ENCODE assay signal across 8 mouse cellular contexts in the genomic region with DNA sequence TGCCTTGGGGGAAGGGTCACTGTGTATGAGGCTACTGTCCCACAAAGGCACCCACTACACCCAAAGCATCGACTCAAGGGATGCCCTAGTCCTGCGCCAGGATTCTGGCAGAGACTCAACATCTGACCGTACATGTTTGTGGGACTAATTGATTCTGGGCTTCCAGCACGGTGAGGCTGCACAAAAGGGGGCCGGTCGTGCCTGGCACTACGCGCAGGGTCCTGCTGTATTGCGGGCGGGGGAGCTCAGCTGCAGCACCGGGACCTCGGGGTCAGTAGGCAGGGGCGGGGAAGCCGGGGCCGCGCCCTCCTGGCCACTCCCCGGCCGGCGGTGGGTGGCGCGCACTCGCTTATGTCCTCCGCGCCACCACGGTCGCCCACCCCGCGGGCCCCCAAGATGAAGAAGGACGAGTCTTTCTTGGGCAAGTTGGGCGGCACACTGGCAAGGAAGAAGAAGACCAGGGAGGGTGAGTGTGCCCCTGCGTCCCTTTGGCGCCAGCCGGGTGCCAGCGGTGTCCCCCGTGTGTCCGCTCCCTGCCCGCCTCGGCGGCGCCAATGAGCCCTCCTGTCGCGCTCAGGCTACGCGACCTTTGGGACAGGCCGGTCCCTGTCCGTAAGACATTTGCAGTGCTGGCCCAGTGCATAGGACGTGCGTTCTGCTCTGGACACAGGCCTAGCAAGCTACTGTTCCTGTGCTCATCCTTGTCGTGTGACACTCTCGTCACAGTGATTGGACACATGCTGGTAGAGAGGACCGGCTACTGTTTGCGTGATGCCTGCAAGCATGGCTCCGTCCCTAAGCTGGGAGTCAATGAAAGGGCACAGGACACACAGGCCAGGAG. TPM values are rescaled to one million over a fixed set of nuclear protein-coding genes. Genes with fewer than 3 reads are reported as not detected.
A peak's percentile ranks its signal among the peaks of the same experiment; 100 is the strongest.
DNase-seq lines count a peak whose midpoint lies in the region; ATAC-seq and TF ChIP-seq lines count a peak whose summit lies in the region.

A gene (plus strand): TSS at position 323 of the 841 bp plus-strand sequence.

- no peaks in the 10 kb centered on the region for H3K36me3 ChIP-seq in thymus, adult 2 months (ENCODE audit: control insufficient read depth, insufficient read depth, low read length)
- no peaks in the 10 kb centered on the region for H3K36me3 ChIP-seq in embryonic facial prominence, embryonic 13.5 days
- no peaks in the 10 kb centered on the region; the same call in 1 of the 2 replicates for H3K36me3 ChIP-seq in heart, adult 2 months (ENCODE audit: control insufficient read depth, insufficient read depth, low read length)
- H3K36me3 ChIP-seq in kidney, adult 2 months (ENCODE audit: control insufficient read depth, insufficient read depth, low read length) = no peaks in the 10 kb centered on the region
- H3K36me3 ChIP-seq in limb, embryonic 13.5 days = no peaks in the 10 kb centered on the region
- no peaks in the 10 kb centered on the region for H3K36me3 ChIP-seq in midbrain, embryonic 12.5 days
- no peaks in the 10 kb centered on the region for H3K36me3 ChIP-seq in stomach, embryonic 16.5 days (ENCODE audit: control insufficient read depth, insufficient read depth, low read length)

- peaks cover 2% of the 10 kb centered on the region; the same call in 1 of the 2 replicates for H3K79me2 ChIP-seq in heart, adult 2 months (replicated peaks; ENCODE audit: control insufficient read depth, insufficient read depth, low read length)

- H3K4me1 ChIP-seq in thymus, adult 2 months (replicated peaks; ENCODE audit: control insufficient read depth, insufficient read depth, low read length) = no peaks in the 10 kb centered on the region
- peaks cover 34% of the 10 kb centered on the region for H3K4me1 ChIP-seq in embryonic facial prominence, embryonic 13.5 days
- H3K4me1 ChIP-seq in heart, adult 2 months (ENCODE audit: control insufficient read depth, insufficient read depth, low read length) = peaks cover 19% of the 10 kb centered on the region
- H3K4me1 ChIP-seq in kidney, adult 2 months (ENCODE audit: control insufficient read depth, insufficient read depth, low read length) = no peaks in the 10 kb centered on the region
- H3K4me1 ChIP-seq in limb, embryonic 13.5 days = peaks cover 19% of the 10 kb centered on the region
- H3K4me1 ChIP-seq in midbrain, embryonic 12.5 days = peaks cover 36% of the 10 kb centered on the region
- peaks cover 18% of the 10 kb centered on the region for H3K4me1 ChIP-seq in stomach, embryonic 16.5 days (ENCODE audit: control insufficient read depth, insufficient read depth, low read length)

- H3K27me3 ChIP-seq in thymus, adult 2 months (ENCODE audit: control insufficient read depth, insufficient read depth, low read length) = peaks cover 5% of the 10 kb centered on the region; the same call in 1 of the 2 replicates
- H3K27me3 ChIP-seq in embryonic facial prominence, embryonic 13.5 days = peaks cover 15% of the 10 kb centered on the region
- H3K27me3 ChIP-seq in heart, adult 2 months (ENCODE audit: control insufficient read depth, insufficient read depth, low read length) = no peaks in the 10 kb centered on the region
- no peaks in the 10 kb centered on the region for H3K27me3 ChIP-seq in kidney, adult 2 months (replicated peaks; ENCODE audit: control insufficient read depth, insufficient read depth, low read length)
- peaks cover 11% of the 10 kb centered on the region; the same call in 1 of the 2 replicates for H3K27me3 ChIP-seq in limb, embryonic 13.5 days
- peaks cover 32% of the 10 kb centered on the region for H3K27me3 ChIP-seq in midbrain, embryonic 12.5 days
- H3K27me3 ChIP-seq in stomach, embryonic 16.5 days (ENCODE audit: control insufficient read depth, insufficient read depth, low read length) = no peaks in the 10 kb centered on the region; the same call in 1 of the 2 replicates

- WGBS in thymus, adult 2 months = 7% methylated on average over 53 of the region's 53 CpGs
- under 1% methylated on average over 52 of the region's 53 CpGs for WGBS in embryonic facial prominence, embryonic 13.5 days
- WGBS in heart, adult 2 months = under 1% methylated on average over 53 of the region's 53 CpGs
- 3% methylated on average over 53 of the region's 53 CpGs for WGBS in kidney, adult 2 months
- under 1% methylated on average over 53 of the region's 53 CpGs for WGBS in limb, embryonic 13.5 days
- WGBS in midbrain, embryonic 12.5 days = under 1% methylated on average over 53 of the region's 53 CpGs
- 2% methylated on average over 46 of the region's 53 CpGs for WGBS in stomach, embryonic 16.5 days

- TF ChIP-seq CTCF in thymus, adult 2 months (IDR thresholded peaks at IDR 0.05; ENCODE audit: borderline replicate concordance, control insufficient read depth, extremely low read depth, insufficient read depth, low read length, poor library complexity) = no peak
- TF ChIP-seq CTCF in heart, adult 2 months (IDR thresholded peaks at IDR 0.05) = peak; percentile 22; the same call in 1 of the 2 replicates
- no peak for TF ChIP-seq CTCF in kidney, adult 2 months (conservative IDR thresholded peaks at IDR 0.05; ENCODE audit: insufficient read depth, insufficient read length, low read depth, low read length)

- H3K4me2 ChIP-seq in embryonic facial prominence, embryonic 13.5 days = peak within 1 kb of the TSS; percentile 96
- H3K4me2 ChIP-seq in limb, embryonic 13.5 days (replicated peaks) = peak within 1 kb of the TSS; percentile 97
- peak within 1 kb of the TSS; percentile 93 for H3K4me2 ChIP-seq in midbrain, embryonic 12.5 days (replicated peaks)
- peak within 1 kb of the TSS; percentile 88 for H3K4me2 ChIP-seq in stomach, embryonic 16.5 days (ENCODE audit: low read depth, low read length)

- no peak within 1 kb of the TSS for H3K27ac ChIP-seq in thymus, adult 2 months (ENCODE audit: control insufficient read depth, insufficient read depth, low read length)
- H3K27ac ChIP-seq in embryonic facial prominence, embryonic 13.5 days = peak within 1 kb of the TSS; percentile 23; the same call in 1 of the 2 replicates
- peak within 1 kb of the TSS; percentile 99 for H3K27ac ChIP-seq in heart, adult 2 months
- H3K27ac ChIP-seq in kidney, adult 2 months (ENCODE audit: insufficient read depth, low read depth, low read length) = peak within 1 kb of the TSS; percentile 40
- 0 out of 2 replicates have a peak within 1 kb of the TSS, but pooled peaks have one; percentile 6 for H3K27ac ChIP-seq in limb, embryonic 13.5 days
- peak within 1 kb of the TSS; percentile 83 for H3K27ac ChIP-seq in midbrain, embryonic 12.5 days (replicated peaks)
- H3K27ac ChIP-seq in stomach, embryonic 16.5 days (ENCODE audit: low read length) = peak within 1 kb of the TSS; percentile 27; the same call in 1 of the 2 replicates

- no peak for TF ChIP-seq POLR2A in thymus, adult 2 months (IDR thresholded peaks at IDR 0.05; ENCODE audit: control insufficient read depth, extremely low read depth, insufficient read depth, low read length, poor library complexity)
- no peak; the same call in 1 of the 2 replicates for TF ChIP-seq POLR2A in heart, adult 2 months (IDR thresholded peaks at IDR 0.05; ENCODE audit: insufficient read depth, low read depth, low read length)
- peak; percentile 10 for TF ChIP-seq POLR2A in kidney, adult 2 months (IDR thresholded peaks at IDR 0.05; ENCODE audit: low read depth, low read length)

- peak; percentile 57; the same call in 1 of the 2 replicates for ATAC-seq in embryonic facial prominence, embryonic 13.5 days (ENCODE audit: insufficient number of reproducible peaks, insufficient read depth, low FRiP score, low TSS enrichment, low read depth)
- ATAC-seq in limb, embryonic 13.5 days (ENCODE audit: low FRiP score, low read depth) = peak; percentile 52; the same call in 1 of the 2 replicates
- ATAC-seq in midbrain, embryonic 12.5 days (ENCODE audit: low FRiP score, low read depth) = peak; percentile 52
- ATAC-seq in stomach, embryonic 16.5 days (ENCODE audit: insufficient read depth, low FRiP score) = peak; percentile 48

- H3K9ac ChIP-seq in embryonic facial prominence, embryonic 13.5 days = peak within 1 kb of the TSS; percentile 74
- peak within 1 kb of the TSS; percentile 73 for H3K9ac ChIP-seq in heart, adult 2 months (ENCODE audit: low read depth, low read length)
- H3K9ac ChIP-seq in limb, embryonic 13.5 days = peak within 1 kb of the TSS; percentile 68
- H3K9ac ChIP-seq in midbrain, embryonic 12.5 days (replicated peaks) = peak within 1 kb of the TSS; percentile 73
- peak within 1 kb of the TSS; percentile 69 for H3K9ac ChIP-seq in stomach, embryonic 16.5 days (ENCODE audit: low read length)

- H3K4me3 ChIP-seq in thymus, adult 2 months (ENCODE audit: control insufficient read depth, insufficient read depth, low read length) = peak within 1 kb of the TSS; percentile 7; the same call in 1 of the 2 replicates
- H3K4me3 ChIP-seq in embryonic facial prominence, embryonic 13.5 days = peak within 1 kb of the TSS; percentile 56
- peak within 1 kb of the TSS; percentile 94 for H3K4me3 ChIP-seq in heart, adult 2 months
- peak within 1 kb of the TSS; percentile 44 for H3K4me3 ChIP-seq in kidney, adult 2 months (ENCODE audit: insufficient read depth, low read depth, low read length)
- H3K4me3 ChIP-seq in limb, embryonic 13.5 days = peak within 1 kb of the TSS; percentile 58
- H3K4me3 ChIP-seq in midbrain, embryonic 12.5 days = peak within 1 kb of the TSS; percentile 49
- peak within 1 kb of the TSS; percentile 55 for H3K4me3 ChIP-seq in stomach, embryonic 16.5 days (replicated peaks; ENCODE audit: low read length)

- intact Hi-C loops in heart, adult 2 months (cut with DNase I) = loop anchor here (1.0 to 2.0 kb wide), 2 partner anchors 19 to 40 kb away; a partner anchor contains a TSS

- DNase-seq in thymus, adult 2 months = no peak
- DNase-seq in thymus, postnatal 25 days = no peak
- peak; percentile 85 to 86 for DNase-seq in heart, adult 2 months
- DNase-seq in kidney, adult 2 months = peak; percentile 73

- no peaks in the 10 kb centered on the region for H3K9me3 ChIP-seq in embryonic facial prominence, embryonic 13.5 days
- no peaks in the 10 kb centered on the region for H3K9me3 ChIP-seq in limb, embryonic 13.5 days
- no peaks in the 10 kb centered on the region for H3K9me3 ChIP-seq in midbrain, embryonic 12.5 days
- H3K9me3 ChIP-seq in stomach, embryonic 16.5 days (replicated peaks; ENCODE audit: control insufficient read depth, low read length) = no peaks in the 10 kb centered on the region

- peak; percentile 60; the same call in 1 of the 2 replicates for TF ChIP-seq EP300 in heart, adult 2 months (IDR thresholded peaks at IDR 0.05; ENCODE audit: insufficient read depth, low read depth, low read length)

RNA-seq across cellular contexts. Expression of the gene that starts here (rescaled TPM):
- 3.3 and 6.8 TPM in 2 replicates for polyA plus RNA-seq in thymus, adult 2 months (2012; rRNA removed)
- polyA plus RNA-seq in embryonic facial prominence, embryonic 13.5 days (2015; fragmentation: Nextera tagmentation; extraction: Ambion mirVana) = 4.4 TPM in 2 replicates
- 100 to 1,000 TPM in 1 of 2 experiments, 10 to 100 TPM in 1; 99.4 to 116 TPM for total RNA-seq in heart, adult 2 months (2021)
- 58.5 and 61.6 TPM in 2 replicates for polyA plus RNA-seq in heart, adult 2 months (2012; rRNA removed)
- polyA plus RNA-seq in kidney, adult 2 months (2012; rRNA removed) = 7.1 and 8.5 TPM in 2 replicates
- 3.5 and 3.7 TPM in 2 replicates for polyA plus RNA-seq in limb, embryonic 13.5 days (2015; fragmentation: Nextera tagmentation; extraction: Ambion mirVana)
- 5.9 and 6.5 TPM in 2 replicates for polyA plus RNA-seq in midbrain, embryonic 12.5 days (2016; fragmentation: Nextera tagmentation; extraction: Ambion mirVana)
- 2.7 and 3.2 TPM in 2 replicates for polyA plus RNA-seq in stomach, embryonic 16.5 days (2015; fragmentation: Nextera tagmentation; extraction: Ambion mirVana)

Comparison
In these comparisons a context has a peak if more than half of its experiments do, and no peak if none do; other contexts are left out.
1. DNase-seq: peak in heart, adult 2 months (2 of 2) and kidney, adult 2 months (single experiment); none in thymus, adult 2 months (single experiment) and thymus, postnatal 25 days (single experiment).
2. H3K4me3 ChIP-seq: peak in every context shown above with its lines; median percentile 94 in heart, adult 2 months; 58 in limb, embryonic 13.5 days; 56 in embryonic facial prominence, embryonic 13.5 days; 55 in stomach, embryonic 16.5 days; 49 in midbrain, embryonic 12.5 days; 44 in kidney, adult 2 months; 7 in thymus, adult 2 months.
3. Peak in every context shown above with its lines, with median percentiles within 50 percentile points of each other: ATAC-seq, H3K4me2 ChIP-seq and H3K9ac ChIP-seq.